Mouse (Mus musculus): ENCODE results near the gene Pde6d.

DNA sequence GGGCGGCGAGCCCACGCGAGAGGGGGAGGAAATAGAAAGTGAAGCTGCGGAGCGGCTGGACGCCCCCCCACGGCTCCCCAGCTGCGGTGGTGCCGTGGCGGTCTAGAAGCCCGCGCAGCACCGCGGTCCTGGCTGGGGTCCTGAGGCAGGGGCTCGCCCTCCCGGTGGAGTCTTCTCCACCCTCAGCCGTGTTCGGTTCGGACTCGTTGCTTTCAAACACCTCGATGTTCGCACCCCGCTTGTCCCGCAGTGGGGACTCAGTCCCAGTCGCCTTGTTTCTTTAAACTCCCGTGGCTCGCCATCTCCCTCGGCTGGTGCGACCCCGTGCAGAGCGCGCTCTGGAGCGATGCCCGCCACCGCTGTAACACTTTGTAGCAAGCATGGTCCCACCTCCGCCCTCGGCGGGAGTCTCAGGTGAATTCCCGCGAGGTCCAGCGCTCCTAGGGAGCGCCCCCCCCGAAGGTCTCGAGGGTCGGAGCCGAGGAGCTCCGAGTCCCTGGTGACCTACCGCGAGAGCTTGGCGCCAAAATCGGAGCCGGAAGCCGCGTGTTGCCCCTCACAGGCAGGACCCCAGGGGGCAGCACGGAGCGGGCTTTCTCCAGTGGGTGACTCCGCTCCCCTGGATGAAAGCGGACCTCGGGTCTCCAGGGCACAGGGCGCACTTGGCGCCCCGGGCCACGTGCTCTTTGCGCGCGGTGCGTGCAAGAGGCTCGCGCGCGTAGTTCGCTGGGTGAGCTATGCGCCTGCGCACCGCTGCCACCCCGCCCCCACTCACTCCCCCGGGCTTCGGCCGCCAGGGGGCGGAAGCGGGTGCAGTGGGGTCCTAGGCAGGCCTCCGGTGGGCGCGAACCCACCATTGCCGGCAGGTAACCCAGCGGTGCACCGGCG lies 54.6 kb downstream of the Pde6d start:
- TF ChIP-seq GATA1 (IDR thresholded peaks at IDR 0.05; ENCODE audit: low read length) = no peak
- TF ChIP-seq TAL1 (IDR thresholded peaks at IDR 0.05; ENCODE audit: low read length) = no peak

Data from erythroblast, embryonic 14.5 days (primary cell).